Mouse (Mus musculus) layer of hippocampus, adult 18-20 months (tissue): ENCODE measurements around the gene Hspa14. TPM values are rescaled to one million over a fixed set of nuclear protein-coding genes. Genes with fewer than 3 reads are reported as not detected.

ENCODE experiments used
- DNase-seq, 2 experiments: peaks; one replicate each; pipeline ENCODE4 v3.0.0; 2022; ENCODE audit warnings: low spot score in 2 of 2
- long read RNA-seq: library from polyadenylated mRNA; stranded (forward); transcript quantifications from one replicate; pipeline ENCODE4 v2.0.0, GENCODE M21; 2021
- total RNA-seq, 2 experiments: library from RNA; stranded (reverse); gene quantifications; 2 replicates each; pipeline ENCODE4 v1.2.3; 2021

Hspa14 gene
- 10 to 100 TPM; 43.1 to 44.3 TPM for total RNA-seq
- long read RNA-seq, transcript Hspa14-201 (14 exons, 1,795 nt) = major isoform, 17 of 32 reads
- long read RNA-seq, partial matches to known transcripts = 2 of 32 reads
- long read RNA-seq, other reads (novel, unspliced or antisense) = 12 of 32 reads

GRCm38 (mm10) chr2:3512552-3513454, at the start of gene Hspa14, which contains the start of the genes Gm45902 and Cdnf:
Gene Hspa14 (minus strand): TSS chr2:3512814.
Gene Gm45902 (minus strand): TSS chr2:3512790.
Gene Cdnf (plus strand): TSS chr2:3513030.
- DNase-seq = peak; percentile 98

GRCm38 (mm10) chr2:3546588-3546987, 34.0 kb upstream of the Hspa14 start:
- DNase-seq = peak; percentile 10 to 74

GRCm38 (mm10) chr2:3546055-3546454, 33.4 kb upstream of the Hspa14 start:
- no peak for DNase-seq

- DNase-seq = no peak
These were observed 28.9 kb upstream of the Hspa14 start for GRCm38 (mm10) chr2:3541307-3542079.

- DNase-seq = no peak
These were observed 13.7 kb upstream of the Hspa14 start for GRCm38 (mm10) chr2:3526288-3526687.

- no peak for DNase-seq
These were observed 9.9 kb upstream of the Hspa14 start for GRCm38 (mm10) chr2:3522558-3522957.

GRCm38 (mm10) chr2:3512076-3512475, 538 bp downstream of the Hspa14 start:
- DNase-seq = no peak

GRCm38 (mm10) chr2:3500886-3501285, 11.7 kb downstream of the Hspa14 start:
- no peak for DNase-seq

GRCm38 (mm10) chr2:3499543-3499942, 13.1 kb downstream of the Hspa14 start:
- no peak for DNase-seq

- no peak for DNase-seq
These were observed 18.7 kb downstream of the Hspa14 start for GRCm38 (mm10) chr2:3493833-3494409.

GRCm38 (mm10) chr2:3489816-3490215, 22.8 kb downstream of the Hspa14 start:
- no peak for DNase-seq

GRCm38 (mm10) chr2:3480239-3480638, 32.4 kb downstream of the Hspa14 start:
- DNase-seq = no peak

GRCm38 (mm10) chr2:3475746-3476251, 36.8 kb downstream of the Hspa14 start:
- no peak for DNase-seq

- peak; percentile 95 to 97 for DNase-seq
These were observed 37.7 kb downstream of the Hspa14 start, which contains the start of gene Suv39h2 for GRCm38 (mm10) chr2:3474861-3475283. Gene Suv39h2 (minus strand): TSS chr2:3475031.

GRCm38 (mm10) chr2:3474361-3474805, 38.2 kb downstream of the Hspa14 start:
- peak; percentile 33 to 65 for DNase-seq

- DNase-seq = no peak
These were observed 38.7 kb downstream of the Hspa14 start for GRCm38 (mm10) chr2:3473891-3474290.

- no peak for DNase-seq
These were observed 56.0 kb downstream of the Hspa14 start for GRCm38 (mm10) chr2:3456590-3456989.

GRCm38 (mm10) chr2:3453096-3453495, 59.5 kb downstream of the Hspa14 start:
- DNase-seq = no peak

- peak in 1 of 2 experiments; percentile 55 for DNase-seq
These were observed 63.2 kb downstream of the Hspa14 start for GRCm38 (mm10) chr2:3449431-3449830.

- DNase-seq = no peak
These were observed 66.6 kb downstream of the Hspa14 start for GRCm38 (mm10) chr2:3445984-3446383.

GRCm38 (mm10) chr2:3444206-3444605, 68.4 kb downstream of the Hspa14 start:
- DNase-seq = peak; percentile 30 to 71
